Mouse (Mus musculus) neural tube, embryonic 13.5 days (tissue): Measurements from ENCODE around the gene Emc8. TPM values are rescaled to one million over a fixed set of nuclear protein-coding genes. Genes with fewer than 3 reads are reported as not detected.

ENCODE experiments used
- ATAC-seq: fragments of 200-750 bp; cut with Nextera tagmentation; 2 replicates; pipeline ENCODE4 v1.8.0; 2017; ENCODE audit warnings: low read depth, mild to moderate bottlenecking, moderate TSS enrichment, moderate library complexity
- H3K27ac ChIP-seq: fragments of 300-500 bp; sonication (generic); replicated peaks from 2 replicates; pipeline ENCODE4 v1.5.1; 2015; ENCODE audit warnings: moderate library complexity, mild to moderate bottlenecking, inconsistent platforms
- H3K27me3 ChIP-seq: fragments of 300-500 bp; sonication (generic); 2 replicates; pipeline ENCODE4 v1.6.1; 2015; ENCODE audit warnings: mild to moderate bottlenecking, inconsistent platforms
- H3K36me3 ChIP-seq: fragments of 300-500 bp; sonication (generic); 2 replicates; pipeline ENCODE4 v1.6.1; 2015; ENCODE audit warnings: mild to moderate bottlenecking, inconsistent platforms
- H3K4me1 ChIP-seq: fragments of 300-500 bp; sonication (generic); replicated peaks from 2 replicates; pipeline ENCODE4 v1.6.1; 2015; ENCODE audit warnings: inconsistent platforms
- H3K4me2 ChIP-seq: fragments of 300-500 bp; sonication (generic); 2 replicates; pipeline ENCODE4 v1.6.1; 2015; ENCODE audit warnings: inconsistent platforms, mild to moderate bottlenecking, moderate library complexity
- H3K4me3 ChIP-seq: fragments of 300-500 bp; sonication (generic); 2 replicates; pipeline ENCODE4 v1.5.1; 2015; ENCODE audit warnings: mild to moderate bottlenecking, inconsistent platforms
- H3K9ac ChIP-seq: fragments of 300-500 bp; sonication (generic); 2 replicates; pipeline ENCODE4 v1.6.1; 2015; ENCODE audit warnings: moderate library complexity, mild to moderate bottlenecking, inconsistent platforms
- H3K9me3 ChIP-seq: fragments of 300-500 bp; sonication (generic); 2 replicates; pipeline ENCODE4 v1.6.1; 2016; ENCODE audit warnings: inconsistent platforms
- WGBS: fragments of 180-500 bp; shearing (Covaris S2); methylation state at CpG from one replicate; pipeline ENCODE4 v1.1.7; 2015; 5-methylcytosine and 5-hydroxymethylcytosine counted together
- polyA plus RNA-seq: library from polyadenylated mRNA; unstranded; fragments of >200 nt; fragmentation: Nextera tagmentation; extraction: Ambion mirVana; gene quantifications from 2 replicates; pipeline ENCODE4 v1.2.1, GENCODE M21; 2015

The Emc8 gene
- polyA plus RNA-seq, 1 experiment from 2014 or later = 149 TPM

DNA sequence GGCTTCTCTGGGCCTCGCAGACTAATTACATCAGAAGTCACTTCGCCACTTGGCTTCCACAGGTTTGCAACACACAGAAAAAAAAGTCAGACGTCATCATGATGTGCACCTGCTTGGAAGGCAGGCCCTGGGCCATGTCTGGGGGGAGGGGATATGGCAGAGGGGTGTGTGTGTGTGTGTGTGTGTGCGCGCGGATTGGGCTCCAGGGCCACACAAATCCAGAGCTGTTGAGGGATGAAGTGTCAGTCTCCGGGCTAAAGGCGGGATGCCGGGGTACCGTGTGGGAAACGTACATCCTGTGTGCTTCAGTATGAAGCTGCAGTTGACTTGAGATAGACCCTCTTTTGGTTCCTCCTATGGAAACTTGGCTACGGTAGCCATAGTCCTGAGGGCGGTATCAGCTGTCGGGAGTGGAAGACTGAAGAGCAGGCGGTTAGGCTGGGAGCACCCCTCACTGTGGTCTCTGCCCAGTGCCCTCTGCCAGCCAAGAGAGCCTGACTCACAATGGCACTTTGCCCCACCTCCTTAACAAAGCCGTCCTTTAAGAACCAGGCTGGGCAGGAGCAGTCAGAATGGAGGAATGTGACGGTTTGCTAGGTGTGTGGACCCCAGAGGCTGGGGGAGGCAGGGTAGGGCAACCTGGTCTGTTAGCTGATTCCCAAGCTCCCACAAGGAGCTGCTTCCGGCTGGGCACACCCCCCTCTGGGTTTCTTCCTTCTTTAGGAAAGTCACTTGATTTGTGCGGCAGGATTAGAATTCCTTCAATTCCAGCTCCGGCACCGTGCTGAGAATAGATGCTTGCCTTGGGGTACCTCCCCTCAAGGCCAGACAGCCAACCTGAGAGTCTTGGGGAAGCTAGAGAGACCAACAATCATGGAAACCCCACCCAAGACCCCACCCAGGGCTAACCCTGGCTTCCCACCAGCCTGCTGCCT lies 36.7 kb downstream of the Emc8 start:
- no peak overlapping the region for H3K4me2 ChIP-seq
- H3K9ac ChIP-seq = no peak overlapping the region
- peaks cover 19% of the 10 kb centered on the region for H3K4me1 ChIP-seq
- no peaks in the 10 kb centered on the region for H3K9me3 ChIP-seq
- no peak for ATAC-seq
- WGBS = 76% methylated on average over 21 of the region's 21 CpGs
- H3K36me3 ChIP-seq = no peaks in the 10 kb centered on the region
- H3K27ac ChIP-seq = no peak overlapping the region
- peaks cover 42% of the 10 kb centered on the region for H3K27me3 ChIP-seq
- H3K4me3 ChIP-seq = no peak overlapping the region

DNA sequence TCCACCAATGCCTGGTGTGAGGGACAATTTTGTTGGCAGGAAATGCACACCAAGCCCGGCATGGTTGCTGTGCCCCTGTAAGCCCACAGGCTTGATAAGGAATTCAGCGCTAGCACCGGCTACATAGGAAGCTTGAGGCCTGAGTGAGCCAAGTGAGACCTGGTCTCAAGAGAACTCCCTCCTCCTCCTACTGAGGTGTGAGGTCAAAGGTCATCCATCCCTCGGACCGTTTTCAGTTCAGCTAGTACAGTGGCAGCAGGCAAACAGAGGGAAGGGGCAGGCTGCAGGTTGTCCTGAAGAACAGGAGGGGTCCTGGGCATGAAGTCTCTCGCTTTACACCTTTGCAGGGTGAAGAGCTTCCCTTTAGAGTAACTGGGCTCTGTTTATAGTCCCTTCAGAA lies 37.5 kb downstream of the Emc8 start:
- peaks cover 35% of the 10 kb centered on the region for H3K27me3 ChIP-seq
- H3K27ac ChIP-seq = no peak overlapping the region
- ATAC-seq = no peak
- no peak overlapping the region for H3K9ac ChIP-seq
- WGBS = 35% methylated on average over 6 of the region's 6 CpGs
- no peaks in the 10 kb centered on the region for H3K9me3 ChIP-seq
- peaks cover 19% of the 10 kb centered on the region for H3K4me1 ChIP-seq
- H3K36me3 ChIP-seq = no peaks in the 10 kb centered on the region
- H3K4me2 ChIP-seq = no peak overlapping the region
- no peak overlapping the region for H3K4me3 ChIP-seq

DNA sequence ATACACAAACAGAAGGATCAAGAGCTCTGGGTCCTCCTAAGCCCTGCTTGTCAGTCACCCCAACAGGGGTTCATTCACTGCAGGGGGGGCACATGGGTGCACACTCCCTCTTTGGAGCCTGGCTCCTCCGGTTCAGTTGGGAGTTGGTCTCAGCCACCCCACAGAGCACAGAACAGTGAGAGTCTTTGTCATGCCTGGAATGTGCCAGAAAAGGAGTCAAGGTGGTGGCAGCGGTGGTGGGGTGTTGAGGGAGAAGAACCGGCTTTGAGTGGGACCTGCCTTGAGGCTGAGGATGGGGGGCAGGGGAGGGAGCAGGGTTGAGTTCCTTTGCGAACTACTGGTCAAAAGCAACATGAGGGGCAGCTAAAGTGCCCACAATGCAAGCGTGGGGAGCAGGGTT lies 38.3 kb downstream of the Emc8 start:
- no peak overlapping the region for H3K4me3 ChIP-seq
- no peaks in the 10 kb centered on the region for H3K36me3 ChIP-seq
- no peak for ATAC-seq
- WGBS = 56% methylated on average over 5 of the region's 5 CpGs
- no peaks in the 10 kb centered on the region for H3K9me3 ChIP-seq
- H3K4me1 ChIP-seq = peaks cover 19% of the 10 kb centered on the region
- H3K27me3 ChIP-seq = peaks cover 29% of the 10 kb centered on the region
- no peak overlapping the region for H3K4me2 ChIP-seq
- no peak overlapping the region for H3K27ac ChIP-seq
- H3K9ac ChIP-seq = no peak overlapping the region

DNA sequence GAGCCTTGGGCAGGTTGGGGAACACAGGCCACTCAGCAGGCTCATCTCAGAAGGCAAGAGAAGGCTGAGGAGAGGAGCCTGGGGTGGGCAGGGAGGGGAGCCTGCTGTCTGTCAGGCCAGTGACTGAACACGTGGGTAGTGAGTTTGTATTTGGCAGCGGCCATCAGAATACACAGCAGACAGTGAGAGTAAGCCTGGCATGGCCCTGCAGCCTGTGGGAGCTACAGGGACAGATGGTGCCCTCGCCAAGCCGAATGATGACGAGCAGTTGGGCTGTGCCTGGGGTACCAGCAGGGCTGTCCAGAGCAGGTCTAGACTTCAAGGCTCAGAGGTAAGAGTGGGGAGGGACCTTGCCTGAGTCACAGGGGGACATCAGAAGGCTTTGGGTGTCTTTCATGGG lies 41.1 kb downstream of the Emc8 start:
- no peak for ATAC-seq
- Histone ChIP-seq H3K4me2 (no peak overlapping the region), H3K9ac (no peak overlapping the region), H3K27ac (no peak overlapping the region), H3K4me1 (0 out of 2 replicates have a peak, but pooled peaks cover 9% of the 10 kb centered on the region), H3K36me3 (no peaks in the 10 kb centered on the region), H3K9me3 (no peaks in the 10 kb centered on the region), H3K4me3 (no peak overlapping the region), H3K27me3 (0 out of 2 replicates have a peak, but pooled peaks cover 1% of the 10 kb centered on the region)
- 73% methylated on average over 5 of the region's 5 CpGs for WGBS

DNA sequence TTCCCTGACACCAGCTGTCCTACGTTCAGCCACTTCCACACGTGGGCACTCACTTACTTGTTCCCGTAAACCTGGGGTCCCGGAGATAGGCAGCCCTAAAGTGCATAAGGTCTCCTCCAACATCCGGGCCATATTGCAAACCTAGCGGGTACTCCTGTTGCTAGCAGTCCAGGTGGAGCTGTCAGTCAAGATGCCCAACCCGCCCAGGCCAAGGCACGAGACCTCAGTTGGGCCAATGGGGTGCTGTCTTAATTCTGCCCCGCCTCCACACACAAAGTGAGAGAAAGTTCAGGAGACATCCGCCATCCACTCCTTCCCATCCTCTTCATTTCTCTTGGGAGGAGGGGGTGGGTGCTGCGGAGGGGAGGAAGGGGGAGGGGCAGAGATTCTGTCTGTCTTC lies 41.9 kb downstream of the Emc8 start:
- H3K4me3 ChIP-seq = no peak overlapping the region
- no peaks in the 10 kb centered on the region for H3K36me3 ChIP-seq
- no peak overlapping the region for H3K27ac ChIP-seq
- 63% methylated on average over 11 of the region's 11 CpGs for WGBS
- ATAC-seq = no peak
- peaks cover 17% of the 10 kb centered on the region; the same call in 1 of the 2 replicates for H3K4me1 ChIP-seq
- H3K9me3 ChIP-seq = no peaks in the 10 kb centered on the region
- H3K4me2 ChIP-seq = no peak overlapping the region
- H3K27me3 ChIP-seq = no peaks in the 10 kb centered on the region
- no peak overlapping the region for H3K9ac ChIP-seq

DNA sequence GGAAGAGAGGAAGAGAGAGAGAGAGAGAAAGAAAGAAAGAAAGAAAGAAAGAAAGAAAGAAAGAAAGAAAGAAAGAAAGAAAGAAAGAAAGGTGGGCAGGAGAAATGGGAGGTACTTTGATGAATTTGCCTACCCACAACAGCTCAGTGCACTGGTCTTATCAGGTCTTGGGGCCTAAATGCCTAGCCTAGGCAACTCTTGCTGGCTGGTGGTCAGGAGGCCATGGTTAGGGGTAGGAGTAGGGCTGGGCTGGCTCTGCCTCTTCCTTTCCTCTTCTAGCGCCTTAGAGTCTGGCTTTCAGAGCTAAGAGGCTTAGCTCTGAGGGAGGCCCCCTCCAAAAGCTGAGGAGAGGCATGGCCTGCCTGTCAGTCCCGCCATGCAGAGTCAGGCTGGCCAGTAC lies 44.8 kb downstream of the Emc8 start:
- Histone ChIP-seq H3K27me3 (no peaks in the 10 kb centered on the region), H3K4me2 (no peak overlapping the region), H3K4me3 (no peak overlapping the region), H3K9me3 (no peaks in the 10 kb centered on the region), H3K36me3 (no peaks in the 10 kb centered on the region), H3K27ac (no peak overlapping the region), H3K9ac (no peak overlapping the region), H3K4me1 (peaks cover 20% of the 10 kb centered on the region; the same call in 1 of the 2 replicates)
- no peak for ATAC-seq
- 36% methylated on average over 2 of the region's 2 CpGs for WGBS

DNA sequence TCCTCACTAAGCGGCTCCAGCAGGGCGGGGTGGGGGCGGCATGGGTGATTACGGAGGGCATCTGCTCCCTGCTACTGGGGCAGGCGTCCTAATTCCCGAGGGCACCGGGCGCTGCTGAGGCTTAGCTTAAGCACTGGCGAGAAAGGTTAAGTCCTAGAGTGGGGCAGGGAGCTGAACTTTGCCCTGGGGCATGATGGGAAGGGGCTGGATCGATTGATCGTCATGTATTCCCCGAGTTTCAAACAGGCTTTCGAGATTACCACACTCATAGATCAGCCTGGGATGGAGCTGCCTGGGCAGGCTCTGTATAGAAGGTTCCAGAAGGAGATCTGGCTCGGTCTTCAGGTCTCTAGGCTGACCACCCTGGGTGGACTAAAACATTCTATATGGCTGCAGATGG lies 46.2 kb downstream of the Emc8 start:
- no peaks in the 10 kb centered on the region for H3K36me3 ChIP-seq

DNA sequence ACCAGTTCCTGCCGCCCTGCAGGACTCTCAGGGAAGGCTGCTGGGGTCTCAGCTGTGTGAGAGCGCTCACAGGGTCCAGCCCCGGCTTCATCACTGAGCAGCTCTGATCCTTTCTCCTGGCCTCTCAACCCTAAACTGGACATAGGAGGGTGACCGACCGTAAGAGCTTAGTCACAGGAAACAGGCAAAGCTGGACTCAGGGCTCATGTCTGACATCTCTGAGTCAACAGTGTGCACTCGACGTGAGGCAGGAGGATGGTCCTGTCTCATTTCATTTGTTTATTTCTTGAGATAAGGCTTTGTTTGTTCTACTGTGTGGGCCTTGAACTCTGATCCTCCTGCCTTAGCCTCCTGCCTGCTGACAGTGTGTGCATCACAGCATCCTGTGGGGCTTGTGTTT lies 47.9 kb downstream of the Emc8 start:
- Histone ChIP-seq H3K4me1 (peaks cover 45% of the 10 kb centered on the region), H3K27ac (no peak overlapping the region), H3K4me2 (no peak overlapping the region), H3K27me3 (no peaks in the 10 kb centered on the region), H3K9ac (no peak overlapping the region), H3K36me3 (no peaks in the 10 kb centered on the region), H3K9me3 (no peaks in the 10 kb centered on the region), H3K4me3 (no peak overlapping the region)
- 57% methylated on average over 7 of the region's 7 CpGs for WGBS
- ATAC-seq = no peak

More for the DNA sequence above, 46.2 kb downstream of the Emc8 start:
- ATAC-seq = no peak
- H3K27me3 ChIP-seq = no peaks in the 10 kb centered on the region
- no peak overlapping the region for H3K27ac ChIP-seq
- H3K9me3 ChIP-seq = no peaks in the 10 kb centered on the region
- H3K9ac ChIP-seq = no peak overlapping the region
- WGBS = 70% methylated on average over 14 of the region's 14 CpGs
- H3K4me1 ChIP-seq = peaks cover 33% of the 10 kb centered on the region
- H3K4me3 ChIP-seq = no peak overlapping the region
- no peak overlapping the region for H3K4me2 ChIP-seq

DNA sequence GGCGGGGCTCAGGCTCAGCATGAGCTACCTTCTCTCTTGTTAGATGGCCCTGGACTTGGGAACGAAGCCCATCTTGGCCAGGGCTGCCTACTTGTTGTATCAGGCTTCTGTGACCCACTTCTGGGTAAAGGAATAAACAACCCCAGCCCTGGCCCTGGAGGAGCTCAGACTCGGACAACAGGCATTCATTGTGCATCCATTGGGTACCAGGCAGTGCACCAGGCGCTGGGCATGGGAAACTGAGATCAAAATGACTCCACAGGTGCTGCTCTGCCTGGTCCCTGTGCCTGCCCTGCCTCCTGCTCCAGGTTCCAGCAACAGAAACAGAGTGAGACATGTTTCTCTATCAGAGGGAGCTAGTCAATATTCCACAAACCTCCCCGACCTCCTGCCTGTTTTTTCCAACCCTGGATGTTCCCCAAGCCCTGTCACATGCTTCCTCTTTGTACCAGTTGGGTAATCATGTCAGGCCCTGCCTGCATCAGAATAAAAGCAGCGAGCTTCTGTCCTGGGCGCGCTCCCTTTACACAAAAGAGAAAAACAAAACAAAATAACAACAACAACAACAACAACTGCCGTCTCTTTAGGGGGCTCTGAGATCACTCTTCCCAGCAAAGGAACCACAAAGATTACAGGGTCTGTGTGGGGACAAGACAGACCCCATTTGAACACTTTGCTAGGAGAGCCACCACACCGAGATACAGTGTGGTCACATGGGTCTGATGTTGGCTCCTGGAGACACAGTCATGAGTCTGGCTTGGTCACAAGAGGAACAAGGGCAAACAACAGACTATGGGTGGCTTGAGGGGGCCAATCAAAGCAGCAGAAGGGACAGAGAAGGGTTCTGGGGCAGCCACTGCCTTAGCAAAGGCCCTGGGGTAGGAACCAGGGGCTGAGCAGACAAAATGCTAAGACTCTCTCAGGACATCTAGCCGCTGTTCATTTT lies 48.9 kb downstream of the Emc8 start:
- Histone ChIP-seq H3K9me3 (no peaks in the 10 kb centered on the region), H3K4me3 (no peak overlapping the region), H3K27ac (0 out of 2 replicates have a peak overlapping the region, but pooled peaks have one; percentile 3), H3K36me3 (no peaks in the 10 kb centered on the region), H3K4me2 (no peak overlapping the region), H3K9ac (0 out of 2 replicates have a peak overlapping the region, but pooled peaks have one; percentile 31), H3K4me1 (peaks cover 43% of the 10 kb centered on the region), H3K27me3 (no peaks in the 10 kb centered on the region)
- WGBS = 81% methylated on average over 11 of the region's 11 CpGs
- ATAC-seq = no peak

DNA sequence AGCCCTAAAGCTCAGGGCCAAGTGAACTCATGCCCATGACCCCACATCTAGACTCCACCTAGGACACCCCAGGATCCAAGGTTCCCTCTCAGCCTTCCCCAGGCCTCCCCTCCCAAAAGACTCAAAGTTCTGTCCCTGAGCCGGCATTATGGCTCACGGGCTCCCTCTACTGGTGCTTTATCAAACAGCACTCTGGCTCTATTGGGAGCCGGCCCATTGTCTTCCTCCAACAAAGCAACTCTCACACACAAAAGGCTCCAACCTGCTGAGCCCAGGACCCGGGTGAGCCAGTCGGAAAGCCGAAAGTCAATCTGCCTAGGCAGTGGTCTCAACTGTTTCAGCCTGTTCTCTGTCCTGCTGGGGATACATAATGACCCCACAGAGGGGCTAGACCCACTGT lies 50.3 kb downstream of the Emc8 start:
- Histone ChIP-seq H3K36me3 (no peaks in the 10 kb centered on the region), H3K27ac (0 out of 2 replicates have a peak overlapping the region, but pooled peaks have one; percentile 35), H3K4me1 (peaks cover 37% of the 10 kb centered on the region), H3K4me2 (0 out of 2 replicates have a peak overlapping the region, but pooled peaks have one; percentile 13), H3K27me3 (no peaks in the 10 kb centered on the region), H3K9ac (0 out of 2 replicates have a peak overlapping the region, but pooled peaks have one; percentile 9), H3K4me3 (no peak overlapping the region), H3K9me3 (no peaks in the 10 kb centered on the region)
- WGBS = 0% methylated on average over 6 of the region's 6 CpGs
- peak; percentile 25; the same call in 1 of the 2 replicates for ATAC-seq

DNA sequence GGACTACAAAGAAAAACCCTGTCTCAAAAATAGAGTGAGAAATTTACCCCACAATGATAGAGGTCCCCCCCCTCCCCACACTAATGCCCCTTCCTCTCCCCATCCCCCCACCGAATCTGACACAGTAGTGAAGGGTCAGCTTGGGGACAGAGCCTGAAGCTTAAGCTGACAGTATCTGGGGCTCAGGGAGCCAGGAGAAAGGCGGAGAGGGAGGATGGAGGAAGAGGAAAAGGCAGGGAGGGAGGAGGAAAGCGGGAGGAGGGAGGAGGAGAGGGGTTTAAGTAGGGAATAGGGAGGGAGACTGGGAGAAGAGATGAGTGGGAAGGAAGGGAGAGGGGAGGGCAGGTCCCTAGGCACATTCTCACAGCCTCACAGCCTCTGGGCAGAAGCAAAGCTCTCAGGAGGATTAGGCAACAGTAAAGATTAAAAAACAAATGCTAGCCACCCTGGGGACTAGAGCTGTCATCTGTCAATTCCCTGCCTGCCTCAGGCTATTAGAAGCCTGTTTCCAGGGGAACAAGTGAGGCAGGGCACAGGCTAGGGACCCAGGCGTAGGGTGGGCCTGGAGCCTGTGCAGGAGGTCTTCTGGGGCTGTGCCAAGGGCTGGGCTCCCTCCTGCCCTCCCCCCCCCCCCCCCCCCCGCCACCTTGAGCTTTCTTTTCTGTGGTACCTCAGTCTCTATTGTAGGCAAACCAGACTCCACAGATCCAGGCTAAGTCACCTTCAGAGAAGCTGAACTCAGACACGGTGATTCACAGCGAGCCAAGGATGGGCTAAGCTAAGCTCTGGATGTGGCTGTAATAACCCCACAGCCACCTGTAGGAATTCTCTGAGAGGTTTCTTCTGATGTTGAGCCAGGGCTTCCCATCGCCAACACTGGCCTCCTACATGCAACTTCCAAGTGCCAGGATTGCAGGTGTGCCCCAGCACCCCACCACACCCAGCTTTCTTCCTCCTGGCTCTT lies 51.4 kb downstream of the Emc8 start:
- 31% methylated on average over 7 of the region's 8 CpGs for WGBS
- Histone ChIP-seq H3K36me3 (no peaks in the 10 kb centered on the region), H3K9me3 (no peaks in the 10 kb centered on the region), H3K27ac (peak overlapping the region; percentile 76), H3K4me3 (no peak overlapping the region), H3K4me1 (peaks cover 33% of the 10 kb centered on the region), H3K9ac (0 out of 2 replicates have a peak overlapping the region, but pooled peaks have one; percentile 45), H3K27me3 (no peaks in the 10 kb centered on the region), H3K4me2 (no peak overlapping the region)
- ATAC-seq = peak; percentile 69
